Mouse (Mus musculus) E14TG2a.4 (cell line): ENCODE data around the gene Espl1.

ENCODE experiments used
- CTCF ChIP-seq: conservative IDR thresholded peaks from 2 replicates; pipeline ENCODE4 v1.5.1; 2014; ENCODE audit warnings: low read length
- NANOG ChIP-seq: IDR thresholded peaks from 2 replicates; pipeline ENCODE4 v1.6.1; 2014; ENCODE audit warnings: borderline replicate concordance, low read length, mixed read lengths

- no peak for TF ChIP-seq CTCF
- TF ChIP-seq NANOG: no peak
Observed at GRCm38 (mm10) chr15:102358834-102359233, 62.8 kb downstream of the Espl1 start.
